Mouse (Mus musculus) right cerebral cortex, postnatal 25 days (tissue): ENCODE measurements around the gene Lilra6.
"Not testable (repeated sequence)": the region's sequence is repeated elsewhere in the genome, so short reads cannot be mapped to it uniquely, and the experiment has no call there.

ENCODE experiments used
- DNase-seq: peaks from one replicate; pipeline ENCODE4 v3.0.0; 2022

Lilra6 gene

DNA sequence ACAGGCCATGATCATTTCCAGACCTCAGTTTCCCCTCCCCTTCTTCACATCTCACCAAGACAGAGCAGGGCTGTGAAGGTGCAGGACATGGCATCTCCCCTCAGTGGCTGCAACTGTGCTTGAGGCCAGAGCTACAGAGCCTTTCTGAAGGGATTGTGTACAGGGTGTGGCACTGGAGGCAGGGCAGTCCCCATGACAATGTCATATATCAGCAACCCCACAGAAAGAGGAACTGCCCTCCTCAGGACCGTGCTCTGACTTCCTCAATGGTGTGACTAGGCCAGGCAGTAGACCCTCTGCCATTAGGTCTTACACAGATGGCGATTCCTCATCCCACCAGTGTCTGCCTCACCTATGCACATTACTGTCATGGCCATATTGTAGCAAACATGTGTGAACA lies at the start of gene Lilra6:
Gene Lilra6 (minus strand): TSS at position 117 of the 400 bp plus-strand sequence.
- DNase-seq = not testable (repeated sequence)

GRCm38 (mm10) chr7:3962017-3962416 lies 46.7 kb upstream of the Lilra6 start:
- DNase-seq = no peak

GRCm38 (mm10) chr7:3957387-3957786 lies 42.1 kb upstream of the Lilra6 start:
- no peak for DNase-seq

- no peak for DNase-seq
Observed at GRCm38 (mm10) chr7:3949159-3949558, 33.9 kb upstream of the Lilra6 start.

DNA sequence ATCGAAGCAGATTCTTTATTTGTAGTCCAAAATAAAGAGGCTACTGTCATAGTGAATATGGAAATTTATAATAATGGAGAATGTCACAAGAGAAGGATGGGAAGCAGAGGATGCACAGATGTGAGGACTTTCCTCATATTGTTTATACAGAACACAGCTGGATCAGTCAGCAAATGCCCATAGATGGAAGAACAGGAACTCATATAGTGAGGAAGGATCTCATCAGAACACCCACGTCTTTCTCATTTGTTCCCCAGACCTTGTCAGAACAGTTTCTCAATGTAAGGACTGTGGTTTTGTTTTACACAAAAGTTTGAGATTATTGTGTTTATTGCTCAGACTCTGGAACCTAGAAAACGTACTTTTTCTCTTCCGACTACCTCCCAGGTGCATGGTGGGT lies 32.9 kb upstream of the Lilra6 start:
- no peak for DNase-seq

- DNase-seq = no peak
Observed at GRCm38 (mm10) chr7:3946117-3946516, 30.8 kb upstream of the Lilra6 start.

DNA sequence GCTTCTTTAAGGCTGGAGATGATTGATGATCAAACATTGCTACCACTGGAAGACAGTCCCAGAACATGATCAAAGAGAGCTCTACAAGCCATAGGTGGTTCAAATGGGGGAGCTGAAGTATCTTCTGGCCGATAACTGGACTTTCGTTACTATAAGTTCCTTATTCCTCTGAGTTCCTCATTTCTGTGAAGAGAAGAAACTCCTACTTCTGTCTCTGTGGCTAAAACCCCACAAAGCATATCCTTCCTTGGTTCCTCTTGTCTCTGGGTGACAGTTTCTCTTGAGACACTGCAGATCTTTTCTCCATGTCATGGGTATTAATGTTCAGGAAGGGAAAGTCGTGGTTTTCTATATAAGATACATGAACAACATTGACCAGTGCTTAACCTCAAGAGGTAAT lies 25.6 kb upstream of the Lilra6 start:
- no peak for DNase-seq

DNA sequence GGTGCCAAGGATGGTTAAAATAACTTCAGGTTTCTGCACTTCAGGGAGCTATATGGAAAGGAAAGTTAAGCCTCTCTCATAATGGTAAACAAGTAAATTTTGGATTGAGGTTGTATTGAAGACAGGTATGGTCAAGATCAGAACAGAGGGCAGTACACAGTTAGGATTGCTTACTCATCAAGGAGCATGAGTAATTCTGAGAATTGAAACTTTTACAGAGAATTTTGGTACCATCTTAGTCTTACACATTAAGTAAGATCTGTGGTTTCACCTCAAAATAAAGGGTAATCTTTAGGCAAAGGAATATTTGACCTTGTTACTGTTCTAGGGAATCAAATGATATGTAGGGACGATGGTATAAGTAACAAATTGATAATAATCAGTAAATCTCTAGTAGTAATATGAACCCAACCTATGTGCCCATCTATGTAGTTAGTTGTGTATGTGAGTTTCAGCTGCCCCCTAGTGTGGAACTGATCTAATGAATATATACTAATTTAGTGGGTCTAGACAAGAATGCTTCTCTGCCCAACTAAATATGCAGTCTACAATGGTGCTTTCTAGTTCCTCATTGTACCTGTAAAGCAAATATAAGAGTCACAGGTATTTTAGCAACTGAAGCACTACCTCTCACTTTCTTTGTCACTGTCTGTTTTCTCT lies 24.7 kb upstream of the Lilra6 start:
- DNase-seq = no peak

DNA sequence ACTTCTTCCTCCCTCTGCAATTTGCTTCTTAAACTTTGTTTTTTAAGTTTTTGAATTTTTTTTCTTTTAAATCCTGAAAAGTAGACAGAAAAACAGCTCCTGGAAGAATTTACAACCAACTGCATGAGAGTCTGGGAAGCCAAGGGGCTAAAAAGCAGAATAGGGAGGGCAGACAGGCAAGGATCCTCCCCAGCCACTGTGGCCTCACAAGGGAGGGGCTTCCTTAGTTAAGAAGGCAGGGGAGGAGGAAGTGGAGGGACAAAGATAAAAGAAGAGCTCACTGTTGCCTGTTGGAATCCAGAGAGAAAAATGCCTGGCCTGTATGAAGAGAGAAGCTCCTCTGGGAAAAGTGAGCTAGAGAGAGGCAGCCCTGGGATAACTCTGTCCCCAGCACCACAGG lies 20.2 kb upstream of the Lilra6 start:
- DNase-seq = not testable (repeated sequence)

- DNase-seq = no peak
Observed at GRCm38 (mm10) chr7:3903704-3904103, 11.6 kb downstream of the Lilra6 start.

DNA sequence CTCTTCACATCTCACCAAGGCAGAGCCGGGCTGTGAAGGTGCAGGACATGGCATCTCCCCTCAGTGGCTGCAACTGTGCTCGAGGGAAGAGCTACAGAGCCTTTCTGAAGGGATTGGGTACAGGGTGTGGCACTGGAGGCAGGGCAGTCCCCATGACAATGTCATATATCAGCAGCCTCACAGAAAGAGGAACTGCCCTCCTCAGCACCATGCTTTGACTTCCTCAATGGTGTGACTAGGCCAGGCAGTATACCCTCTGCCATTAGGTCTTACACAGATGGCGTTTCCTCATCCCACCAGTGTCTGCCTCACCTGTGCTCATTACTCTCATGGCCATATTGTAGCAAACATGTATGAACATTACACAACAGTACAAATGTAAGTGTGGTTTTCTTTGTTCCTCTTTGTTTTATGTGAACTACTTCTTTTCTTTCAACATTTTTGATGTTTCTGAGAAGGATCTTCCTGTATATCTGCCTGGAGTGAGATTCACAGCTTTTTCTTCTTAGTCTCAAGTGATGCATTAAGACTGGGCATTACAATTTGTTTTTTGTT lies 17.2 kb downstream of the Lilra6 start, which contains the start of gene Gm14548:
Gene Gm14548 (minus strand): TSS at position 85 of the 555 bp plus-strand sequence.
- not testable (repeated sequence) for DNase-seq

DNA sequence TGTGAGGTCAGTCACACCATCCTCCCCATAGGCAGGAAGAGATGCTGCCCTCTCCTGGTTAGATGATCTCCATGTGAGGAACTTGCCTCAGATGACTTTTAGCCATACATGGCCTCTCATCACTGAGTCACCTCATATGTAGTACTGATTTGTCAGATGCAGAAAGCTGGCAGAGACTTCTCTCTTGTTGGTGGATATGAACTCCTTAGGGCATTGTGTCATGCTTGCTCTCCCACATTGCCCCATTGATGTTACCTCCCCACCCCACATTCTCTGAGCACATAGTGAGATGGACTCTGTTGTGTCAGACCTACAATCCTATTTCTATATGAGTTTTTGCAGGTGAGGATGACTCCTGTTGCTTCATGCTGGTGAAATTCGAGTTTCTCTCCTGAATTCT lies 40.3 kb downstream of the Lilra6 start:
- not testable (repeated sequence) for DNase-seq
